Mouse (Mus musculus): ENCODE data around the gene Mlec. TPM values are rescaled to one million over a fixed set of nuclear protein-coding genes. Genes with fewer than 3 reads are reported as not detected.

Mlec gene
- polyA plus RNA-seq, 1 experiment = 209 TPM

DNA sequence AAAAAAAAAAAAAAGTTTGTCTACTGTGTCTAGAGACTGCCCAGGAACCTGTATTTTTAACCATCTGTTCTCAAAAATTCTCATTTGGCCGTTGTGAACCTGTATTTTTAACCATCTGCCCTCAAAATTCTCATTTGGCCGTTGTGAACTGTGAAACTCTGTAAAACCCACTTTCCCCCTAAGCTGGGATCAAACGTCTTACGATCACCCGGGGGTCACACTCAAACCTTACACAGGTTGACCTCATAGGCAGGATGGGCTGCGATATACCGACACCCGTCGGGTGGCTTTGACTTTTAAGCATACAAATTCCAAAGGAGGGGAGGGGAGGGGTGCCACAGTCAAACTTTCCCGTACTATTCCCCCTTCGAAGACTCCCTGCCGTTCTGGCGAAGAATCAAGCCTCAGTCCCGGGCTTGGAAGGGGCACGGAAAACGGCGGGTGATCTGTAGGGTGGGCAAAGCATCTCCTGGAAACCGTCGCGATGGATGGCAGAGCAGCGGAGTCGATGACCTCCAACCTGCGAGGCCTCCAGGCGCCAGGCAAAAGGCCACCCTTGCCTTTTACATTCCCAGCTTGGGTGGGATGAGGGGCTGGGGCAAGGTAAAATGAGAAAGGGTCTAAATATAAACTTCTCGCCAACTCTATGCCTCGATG lies 918 bp downstream of the Mlec start:
- H3K27me3 ChIP-seq (replicated peaks; ENCODE audit: control insufficient read depth, insufficient read depth, low read length) = no peaks in the 10 kb centered on the region
- H3K4me1 ChIP-seq (ENCODE audit: control insufficient read depth, insufficient read depth, low read length) = peaks cover 34% of the 10 kb centered on the region
- H3K4me3 ChIP-seq (ENCODE audit: insufficient read depth, low read depth, low read length) = peak overlapping the region; percentile 87
- H3K36me3 ChIP-seq (ENCODE audit: control insufficient read depth, insufficient read depth, low read length) = no peaks in the 10 kb centered on the region
- peak; percentile 35 for DNase-seq
- TF ChIP-seq POLR2A (IDR thresholded peaks at IDR 0.05; ENCODE audit: low read depth, low read length) (no peak), CTCF (conservative IDR thresholded peaks at IDR 0.05; ENCODE audit: insufficient read depth, insufficient read length, low read depth, low read length) (no peak)
- H3K27ac ChIP-seq (ENCODE audit: insufficient read depth, low read depth, low read length) = peak overlapping the region; percentile 75
- WGBS = 4% methylated on average over 26 of the region's 26 CpGs

DNA sequence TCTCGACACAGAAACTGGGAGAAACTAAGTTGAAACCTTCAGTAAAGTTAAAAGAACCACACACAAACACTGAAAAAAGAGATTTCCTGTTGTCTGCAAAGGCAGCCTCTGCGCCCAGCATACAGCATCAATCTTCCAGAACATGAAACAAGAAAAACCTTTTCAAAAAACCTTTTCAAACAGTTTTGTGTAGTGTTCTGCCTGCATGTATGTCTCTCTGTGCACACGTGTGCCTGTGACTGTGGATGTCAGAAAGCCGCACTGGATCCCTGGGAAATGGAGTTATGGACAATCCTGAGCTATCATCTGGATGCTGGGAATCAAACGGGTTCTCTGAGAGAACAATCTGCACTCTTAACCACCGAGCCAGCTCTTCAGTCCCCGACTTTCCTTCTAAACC lies 1.6 kb downstream of the Mlec start:
- TF ChIP-seq CTCF (conservative IDR thresholded peaks at IDR 0.05; ENCODE audit: insufficient read depth, insufficient read length, low read depth, low read length) (no peak), POLR2A (IDR thresholded peaks at IDR 0.05; ENCODE audit: low read depth, low read length) (no peak)
- WGBS = 28% methylated on average over 7 of the region's 7 CpGs
- Histone ChIP-seq H3K27ac (ENCODE audit: insufficient read depth, low read depth, low read length) (peak overlapping the region; percentile 75; the same call in 1 of the 2 replicates), H3K4me3 (ENCODE audit: insufficient read depth, low read depth, low read length) (peak overlapping the region; percentile 31; the same call in 1 of the 2 replicates), H3K27me3 (replicated peaks; ENCODE audit: control insufficient read depth, insufficient read depth, low read length) (no peaks in the 10 kb centered on the region), H3K36me3 (ENCODE audit: control insufficient read depth, insufficient read depth, low read length) (no peaks in the 10 kb centered on the region), H3K4me1 (ENCODE audit: control insufficient read depth, insufficient read depth, low read length) (peaks cover 39% of the 10 kb centered on the region)
- no peak for DNase-seq

DNA sequence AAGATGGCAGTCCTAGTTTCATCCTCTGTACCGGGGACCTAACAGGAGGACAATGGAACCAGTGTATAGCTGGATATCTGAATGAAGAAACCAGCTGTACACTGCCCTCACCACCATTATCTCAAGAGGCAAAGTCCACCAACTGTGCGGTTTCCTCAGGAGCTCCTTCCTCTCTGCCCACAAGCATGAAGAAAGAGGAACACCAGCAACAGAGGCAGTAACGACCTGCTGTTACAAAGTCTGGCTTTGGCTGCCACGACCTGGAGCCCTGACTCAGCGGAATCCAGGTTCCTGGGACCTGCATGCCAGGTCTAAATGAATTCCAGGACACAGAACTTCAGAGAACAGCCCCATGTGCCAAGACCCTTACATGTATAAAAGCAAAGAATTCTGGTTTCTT lies 2.1 kb downstream of the Mlec start:
- no peak for TF ChIP-seq POLR2A (IDR thresholded peaks at IDR 0.05; ENCODE audit: low read depth, low read length)
- TF ChIP-seq CTCF (conservative IDR thresholded peaks at IDR 0.05; ENCODE audit: insufficient read depth, insufficient read length, low read depth, low read length) = no peak
- Histone ChIP-seq H3K36me3 (ENCODE audit: control insufficient read depth, insufficient read depth, low read length) (no peaks in the 10 kb centered on the region), H3K4me1 (ENCODE audit: control insufficient read depth, insufficient read depth, low read length) (peaks cover 43% of the 10 kb centered on the region), H3K27ac (ENCODE audit: insufficient read depth, low read depth, low read length) (peak overlapping the region; percentile 75), H3K27me3 (replicated peaks; ENCODE audit: control insufficient read depth, insufficient read depth, low read length) (no peaks in the 10 kb centered on the region), H3K4me3 (ENCODE audit: insufficient read depth, low read depth, low read length) (peak overlapping the region; percentile 31)
- WGBS = 21% methylated on average over 5 of the region's 5 CpGs
- peak; percentile 91 for DNase-seq

DNA sequence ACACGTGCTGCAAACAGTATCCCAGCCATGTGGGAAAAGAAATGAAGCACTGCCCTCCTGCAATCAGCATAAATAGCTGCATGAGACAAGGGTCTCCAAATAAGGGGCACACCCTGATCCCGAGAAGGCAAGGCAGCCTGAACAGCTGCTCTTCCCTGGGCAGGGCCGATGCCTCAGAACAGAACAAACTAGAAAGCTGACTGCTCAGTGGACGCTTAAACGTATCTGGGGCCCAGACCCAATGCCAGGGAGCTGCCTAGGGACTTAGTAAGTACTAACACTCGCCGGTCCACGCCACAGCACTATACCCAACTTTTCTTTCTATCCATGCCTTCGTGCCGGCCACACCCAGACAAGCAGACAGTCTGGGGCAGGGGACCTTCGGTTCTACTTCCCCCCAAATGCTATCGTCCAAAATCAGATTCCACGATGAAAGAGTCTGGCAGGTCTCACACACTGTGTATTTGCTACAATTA lies 2.8 kb downstream of the Mlec start:
- peak overlapping the region; percentile 67 for H3K27ac ChIP-seq (ENCODE audit: insufficient read depth, low read depth, low read length)
- no peak for DNase-seq
- no peaks in the 10 kb centered on the region for H3K27me3 ChIP-seq (replicated peaks; ENCODE audit: control insufficient read depth, insufficient read depth, low read length)
- peaks cover 49% of the 10 kb centered on the region for H3K4me1 ChIP-seq (ENCODE audit: control insufficient read depth, insufficient read depth, low read length)
- H3K36me3 ChIP-seq (ENCODE audit: control insufficient read depth, insufficient read depth, low read length) = no peaks in the 10 kb centered on the region
- no peak for TF ChIP-seq POLR2A (IDR thresholded peaks at IDR 0.05; ENCODE audit: low read depth, low read length)
- TF ChIP-seq CTCF (conservative IDR thresholded peaks at IDR 0.05; ENCODE audit: insufficient read depth, insufficient read length, low read depth, low read length) = no peak
- WGBS = 44% methylated on average over 13 of the region's 13 CpGs
- peak overlapping the region; percentile 31 for H3K4me3 ChIP-seq (ENCODE audit: insufficient read depth, low read depth, low read length)

DNA sequence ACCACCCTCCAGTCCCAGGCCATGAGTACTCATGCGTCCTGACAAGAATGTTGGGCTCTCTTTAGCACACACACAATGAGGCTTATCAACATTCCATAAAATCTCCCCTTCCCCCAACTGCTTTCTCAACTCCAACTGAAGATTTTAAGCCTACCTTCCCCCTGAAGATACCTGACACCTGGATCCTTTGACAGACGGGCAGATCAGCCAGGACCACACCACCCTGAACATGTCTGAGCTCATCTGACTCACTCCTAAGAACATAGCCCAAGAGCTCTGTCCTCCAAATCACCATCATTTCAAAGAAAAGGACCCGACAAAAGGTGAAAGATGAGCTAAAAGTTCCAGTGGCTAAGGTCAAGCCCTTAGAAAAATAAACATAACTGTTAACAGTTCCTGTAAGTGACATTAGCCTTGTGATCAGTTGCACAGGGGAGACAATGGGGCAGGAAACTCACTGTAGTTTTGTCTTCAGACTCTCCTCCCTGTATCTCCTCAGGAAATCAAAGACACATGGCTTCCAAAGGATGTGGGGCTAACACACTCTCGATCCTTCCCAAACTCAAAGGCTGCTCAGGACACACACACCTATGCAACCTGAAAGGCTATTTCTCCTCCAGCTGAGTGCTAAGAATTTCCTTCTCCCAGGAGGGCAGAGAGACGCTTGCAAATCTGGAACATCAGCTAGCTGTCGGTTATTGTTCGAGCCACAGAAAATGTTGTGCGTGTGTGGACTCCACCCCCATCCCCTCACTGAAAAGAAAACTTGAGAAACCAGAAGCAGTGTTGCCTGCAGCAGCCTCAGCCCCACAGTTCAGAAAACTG lies 5.6 kb downstream of the Mlec start:
- H3K27me3 ChIP-seq (replicated peaks; ENCODE audit: control insufficient read depth, insufficient read depth, low read length) = no peaks in the 10 kb centered on the region
- peak overlapping the region; percentile 72 for H3K27ac ChIP-seq (ENCODE audit: insufficient read depth, low read depth, low read length)
- 18% methylated on average over 8 of the region's 8 CpGs for WGBS
- H3K4me3 ChIP-seq (ENCODE audit: insufficient read depth, low read depth, low read length) = no peak overlapping the region
- H3K36me3 ChIP-seq (ENCODE audit: control insufficient read depth, insufficient read depth, low read length) = peaks cover 5% of the 10 kb centered on the region; the same call in 1 of the 2 replicates
- H3K4me1 ChIP-seq (ENCODE audit: control insufficient read depth, insufficient read depth, low read length) = peaks cover 69% of the 10 kb centered on the region
- TF ChIP-seq POLR2A (IDR thresholded peaks at IDR 0.05; ENCODE audit: low read depth, low read length) (no peak), CTCF (conservative IDR thresholded peaks at IDR 0.05; ENCODE audit: insufficient read depth, insufficient read length, low read depth, low read length) (no peak)
- DNase-seq = peak; percentile 55

DNA sequence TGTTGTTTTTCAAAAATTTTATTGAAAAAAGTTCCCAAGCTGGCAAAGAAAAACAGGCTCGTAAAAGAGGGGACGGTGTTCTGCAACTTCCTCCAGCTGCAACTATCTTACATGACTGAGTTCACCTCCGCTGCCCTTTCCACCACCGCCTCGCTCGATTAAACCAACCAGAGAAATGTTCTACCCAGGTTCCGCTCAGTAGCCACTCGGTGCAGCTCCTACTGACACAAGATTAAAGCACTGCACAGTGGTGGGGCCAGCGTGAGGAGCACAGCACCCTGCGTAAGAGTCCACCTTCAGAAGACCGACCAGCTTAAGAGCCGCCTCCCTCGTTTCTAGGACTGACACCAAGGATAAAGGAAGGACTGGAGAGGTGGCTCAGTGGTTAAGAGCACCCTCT lies 6.5 kb downstream of the Mlec start:
- H3K27ac ChIP-seq (ENCODE audit: insufficient read depth, low read depth, low read length) = peak overlapping the region; percentile 57; the same call in 1 of the 2 replicates
- DNase-seq = peak; percentile 83
- H3K36me3 ChIP-seq (ENCODE audit: control insufficient read depth, insufficient read depth, low read length) = peaks cover 6% of the 10 kb centered on the region; the same call in 1 of the 2 replicates
- no peak overlapping the region for H3K4me3 ChIP-seq (ENCODE audit: insufficient read depth, low read depth, low read length)
- no peaks in the 10 kb centered on the region for H3K27me3 ChIP-seq (replicated peaks; ENCODE audit: control insufficient read depth, insufficient read depth, low read length)
- WGBS = 34% methylated on average over 13 of the region's 13 CpGs
- H3K4me1 ChIP-seq (ENCODE audit: control insufficient read depth, insufficient read depth, low read length) = peaks cover 73% of the 10 kb centered on the region
- no peak for TF ChIP-seq CTCF (conservative IDR thresholded peaks at IDR 0.05; ENCODE audit: insufficient read depth, insufficient read length, low read depth, low read length)
- TF ChIP-seq POLR2A (IDR thresholded peaks at IDR 0.05; ENCODE audit: low read depth, low read length) = no peak

DNA sequence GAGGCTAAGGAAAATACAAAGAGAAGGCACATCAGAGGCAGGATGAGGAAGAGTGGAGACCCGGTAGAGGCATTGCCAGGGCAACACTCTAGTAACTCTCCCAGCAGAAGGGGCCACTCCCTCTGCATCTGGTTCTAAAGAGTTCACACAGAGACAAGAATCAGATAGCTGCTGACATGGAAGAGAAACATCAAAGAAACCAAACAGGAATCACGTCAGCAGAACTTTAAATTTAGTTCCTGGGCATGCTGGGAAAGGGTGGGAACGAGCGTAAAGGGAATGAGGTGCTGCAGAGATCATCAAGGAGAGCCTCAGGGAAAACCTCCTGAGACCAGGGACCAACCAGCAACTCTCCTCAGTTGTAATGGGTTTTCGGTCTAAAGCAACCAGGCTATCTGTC lies 7.0 kb downstream of the Mlec start:
- H3K27ac ChIP-seq (ENCODE audit: insufficient read depth, low read depth, low read length) = peak overlapping the region; percentile 57
- DNase-seq = no peak
- TF ChIP-seq CTCF (conservative IDR thresholded peaks at IDR 0.05; ENCODE audit: insufficient read depth, insufficient read length, low read depth, low read length) = no peak
- no peak for TF ChIP-seq POLR2A (IDR thresholded peaks at IDR 0.05; ENCODE audit: low read depth, low read length)
- H3K27me3 ChIP-seq (replicated peaks; ENCODE audit: control insufficient read depth, insufficient read depth, low read length) = no peaks in the 10 kb centered on the region
- H3K4me1 ChIP-seq (ENCODE audit: control insufficient read depth, insufficient read depth, low read length) = peaks cover 71% of the 10 kb centered on the region
- WGBS = 47% methylated on average over 5 of the region's 5 CpGs
- H3K36me3 ChIP-seq (ENCODE audit: control insufficient read depth, insufficient read depth, low read length) = peaks cover 6% of the 10 kb centered on the region; the same call in 1 of the 2 replicates
- no peak overlapping the region for H3K4me3 ChIP-seq (ENCODE audit: insufficient read depth, low read depth, low read length)

All from kidney, adult 2 months (tissue).